Mouse (Mus musculus): ENCODE results near the gene Vmn2r54. TPM values are rescaled to one million over a fixed set of nuclear protein-coding genes. Genes with fewer than 3 reads are reported as not detected.
"Not testable (repeated sequence)": the region's sequence is repeated elsewhere in the genome, so short reads cannot be mapped to it uniquely, and the experiment has no call there.

Vmn2r54 gene
- not detected in 2 replicates for polyA plus RNA-seq (2014; fragmentation: Nextera tagmentation; extraction: Ambion mirVana)

DNA sequence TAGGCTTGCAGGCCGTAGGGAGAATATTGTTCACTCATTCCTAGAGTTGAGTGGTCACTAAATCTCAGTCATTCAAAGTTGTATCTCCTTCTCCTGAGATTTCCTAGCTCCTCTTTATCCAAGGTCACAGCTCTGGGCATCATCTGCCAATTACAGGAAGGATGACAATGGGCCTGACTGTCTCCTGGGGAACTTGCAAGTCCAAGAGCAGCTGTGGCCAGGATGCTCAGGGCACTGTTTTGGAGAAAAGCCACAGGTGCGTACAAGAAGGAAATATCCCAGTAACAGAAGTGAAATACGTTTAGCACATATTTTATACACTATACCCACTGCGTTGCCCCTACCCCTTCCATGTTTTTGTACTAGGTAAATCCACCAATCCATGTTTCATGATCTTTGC lies at the start of gene Vmn2r54:
Gene Vmn2r54 (minus strand): TSS at position 101 of the 400 bp plus-strand sequence.
- H3K36me3 ChIP-seq (replicated peaks; ENCODE audit: control insufficient read depth, insufficient read depth); H3K9ac ChIP-seq; H3K27ac ChIP-seq; DNase-seq (ENCODE audit: low spot score); H3K4me2 ChIP-seq (replicated peaks); H3K27me3 ChIP-seq (ENCODE audit: control insufficient read depth, insufficient read depth, low read length); H3K4me3 ChIP-seq (replicated peaks; ENCODE audit: low read length); H3K9me3 ChIP-seq (ENCODE audit: control insufficient read depth, low read length); ATAC-seq (ENCODE audit: low FRiP score); H3K4me1 ChIP-seq (replicated peaks; ENCODE audit: control insufficient read depth, insufficient read depth, low read length): not testable (repeated sequence)
- WGBS, result 80% methylated on average over 3 of the region's 4 CpGs

DNA sequence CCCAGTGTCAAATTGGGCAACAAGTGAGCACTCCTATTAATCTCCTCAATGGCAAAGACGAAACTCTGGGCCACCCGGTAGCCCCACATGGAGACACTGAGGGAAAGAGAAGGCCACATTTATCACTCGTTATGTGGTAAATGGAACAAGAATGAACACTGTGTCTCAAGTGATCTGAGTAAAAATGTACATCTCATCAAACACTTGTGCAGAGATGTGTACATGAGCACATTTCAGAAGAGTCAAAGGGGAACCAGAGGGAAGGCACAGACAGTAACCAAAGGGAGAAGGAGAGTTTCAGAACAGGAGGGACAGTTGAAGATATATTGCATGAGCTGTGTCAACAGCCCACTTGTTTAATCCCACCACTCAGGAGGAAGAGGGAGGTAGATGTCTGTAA lies 44.8 kb upstream of the Vmn2r54 start, which contains the start of gene Vmn2r55:
Gene Vmn2r55 (minus strand): TSS at position 101 of the 400 bp plus-strand sequence.
- not testable (repeated sequence) for H3K4me2 ChIP-seq (replicated peaks); H3K9me3 ChIP-seq (ENCODE audit: control insufficient read depth, low read length); H3K4me3 ChIP-seq (replicated peaks; ENCODE audit: low read length); H3K27me3 ChIP-seq (ENCODE audit: control insufficient read depth, insufficient read depth, low read length); H3K4me1 ChIP-seq (replicated peaks; ENCODE audit: control insufficient read depth, insufficient read depth, low read length); H3K36me3 ChIP-seq (replicated peaks; ENCODE audit: control insufficient read depth, insufficient read depth); DNase-seq (ENCODE audit: low spot score); ATAC-seq (ENCODE audit: low FRiP score); H3K27ac ChIP-seq; H3K9ac ChIP-seq
- WGBS, result 92% methylated on average over 3 of the region's 3 CpGs

DNA sequence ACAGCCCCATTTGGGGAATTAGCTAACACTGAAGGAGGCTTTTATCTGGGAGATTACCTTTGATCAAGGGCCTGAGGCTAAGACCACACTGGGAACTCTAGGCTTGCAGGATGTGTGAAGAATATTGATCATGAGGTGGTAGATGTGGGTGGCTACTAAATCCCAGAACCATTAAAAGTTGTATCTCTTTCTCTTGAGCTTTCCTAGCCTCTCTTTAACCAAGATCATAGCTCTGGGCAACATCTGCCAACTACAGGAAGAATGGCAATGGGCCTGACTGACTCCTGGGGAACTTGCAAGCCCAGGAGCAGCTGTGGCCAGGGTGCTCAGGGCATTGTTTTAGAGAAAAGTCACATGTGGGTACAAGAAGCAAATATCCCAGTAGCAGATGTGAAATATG lies 31.4 kb downstream of the Vmn2r54 start, which contains the start of gene Vmn2r53:
Gene Vmn2r53 (minus strand): TSS at position 101 of the 400 bp plus-strand sequence.
- Histone ChIP-seq H3K27me3 (ENCODE audit: control insufficient read depth, insufficient read depth, low read length) (no peaks in the 10 kb centered on the region), H3K4me2 (replicated peaks) (no peak within 1 kb of the TSS), H3K36me3 (replicated peaks; ENCODE audit: control insufficient read depth, insufficient read depth) (no peaks in the 10 kb centered on the region), H3K27ac (no peak within 1 kb of the TSS), H3K9me3 (ENCODE audit: control insufficient read depth, low read length) (peaks cover 44% of the 10 kb centered on the region), H3K4me3 (replicated peaks; ENCODE audit: low read length) (no peak within 1 kb of the TSS), H3K4me1 (replicated peaks; ENCODE audit: control insufficient read depth, insufficient read depth, low read length) (no peaks in the 10 kb centered on the region), H3K9ac (no peak within 1 kb of the TSS)
- no peak for ATAC-seq (ENCODE audit: low FRiP score)
- no peak for DNase-seq (ENCODE audit: low spot score)

Other genes starting within 250 kb of the Vmn2r54 start
- 11.6 and 11.7 TPM in 2 replicates for gene Zfp551, start 217.6 kb downstream of the Vmn2r54 start, polyA plus RNA-seq (2014; fragmentation: Nextera tagmentation; extraction: Ambion mirVana)
- 47.1 and 49.4 TPM in 2 replicates for gene Zfp606, start 162.0 kb downstream of the Vmn2r54 start, polyA plus RNA-seq (2014; fragmentation: Nextera tagmentation; extraction: Ambion mirVana)
- gene 2900092C05Rik, start 127.8 kb downstream of the Vmn2r54 start, polyA plus RNA-seq (2014; fragmentation: Nextera tagmentation; extraction: Ambion mirVana), result not detected in 2 replicates
- gene Vmn2r53, start 31.5 kb downstream of the Vmn2r54 start, polyA plus RNA-seq (2014; fragmentation: Nextera tagmentation; extraction: Ambion mirVana), result 0.01 TPM in 2 replicates
- not detected in 2 replicates for gene Vmn2r55, start 44.7 kb upstream of the Vmn2r54 start, polyA plus RNA-seq (2014; fragmentation: Nextera tagmentation; extraction: Ambion mirVana)
- gene Vmn2r56, start 94.7 kb upstream of the Vmn2r54 start, polyA plus RNA-seq (2014; fragmentation: Nextera tagmentation; extraction: Ambion mirVana), result not detected in 2 replicates
- gene Zscan18, start 163.3 kb upstream of the Vmn2r54 start, polyA plus RNA-seq (2014; fragmentation: Nextera tagmentation; extraction: Ambion mirVana), result 27.7 and 31.0 TPM in 2 replicates
- 30.8 and 31.5 TPM in 2 replicates for gene Zfp329, start 178.5 kb upstream of the Vmn2r54 start, polyA plus RNA-seq (2014; fragmentation: Nextera tagmentation; extraction: Ambion mirVana)
- 26.9 and 27.7 TPM in 2 replicates for gene Zfp110, start 194.4 kb upstream of the Vmn2r54 start, polyA plus RNA-seq (2014; fragmentation: Nextera tagmentation; extraction: Ambion mirVana)
- gene Zfp128, start 240.9 kb upstream of the Vmn2r54 start, polyA plus RNA-seq (2014; fragmentation: Nextera tagmentation; extraction: Ambion mirVana), result 7.8 and 9.1 TPM in 2 replicates

Measured in hindbrain, embryonic 14.5 days (tissue).